Mouse (Mus musculus): ENCODE results near the gene Aars. TPM values are rescaled to one million over a fixed set of nuclear protein-coding genes. Genes with fewer than 3 reads are reported as not detected.
A peak's percentile ranks its signal among the peaks of the same experiment; 100 is the strongest.
"Not testable (repeated sequence)": the region's sequence is repeated elsewhere in the genome, so short reads cannot be mapped to it uniquely, and the experiment has no call there.

Aars gene
- total and polyA plus RNA-seq, 3 experiments = 19.4 to 38.1 (median 31.9) TPM

GRCm38 (mm10) chr8:111093865-111094718, 61.1 kb downstream of the Aars start, which contains the start of gene Pdpr:
Pdpr (plus strand) TSS chr8:111094630.
- Histone ChIP-seq H3K9ac (ENCODE audit: low read depth, low read length) (peak within 1 kb of the TSS; percentile 91), H3K4me1 (ENCODE audit: control insufficient read depth, insufficient read depth, low read length) (peaks cover 5% of the 10 kb centered on the region), H3K36me3 (ENCODE audit: control insufficient read depth, insufficient read depth, low read length) (peaks cover 5% of the 10 kb centered on the region; the same call in 1 of the 2 replicates), H3K27me3 (ENCODE audit: control insufficient read depth, insufficient read depth, low read length) (no peaks in the 10 kb centered on the region), H3K79me2 (replicated peaks; ENCODE audit: control insufficient read depth, insufficient read depth, low read length) (no peaks in the 10 kb centered on the region; the same call in none of the 2 replicates), H3K27ac (peak within 1 kb of the TSS; percentile 97), H3K4me3 (peak within 1 kb of the TSS; percentile 92)
- TF ChIP-seq CTCF (IDR thresholded peaks at IDR 0.05) = no peak
- peak; percentile 75 for TF ChIP-seq POLR2A (IDR thresholded peaks at IDR 0.05; ENCODE audit: insufficient read depth, low read depth, low read length)
- TF ChIP-seq EP300 (IDR thresholded peaks at IDR 0.05; ENCODE audit: insufficient read depth, low read depth, low read length) = no peak
- 6% methylated on average over 66 of the region's 72 CpGs for WGBS
- intact Hi-C loops (cut with DNase I) = loop anchor here (2.0 kb wide), 1 partner anchor 37 kb away; the partner anchor contains the start of gene Exosc6
- peak; percentile 95 to 96 for DNase-seq

GRCm38 (mm10) chr8:111094719-111095302, 61.9 kb downstream of the Aars start:
- peak overlapping the region; percentile 97 for H3K27ac ChIP-seq
- WGBS = under 1% methylated on average over 53 of the region's 69 CpGs
- intact Hi-C loops (cut with DNase I) = loop anchor here (1.0 kb wide), 1 partner anchor 47 kb away; no protein-coding TSS in a partner anchor

More at GRCm38 (mm10) chr8:111094719-111095302, 61.9 kb downstream of the Aars start:
- peak overlapping the region; percentile 92 for H3K4me3 ChIP-seq
- not testable (repeated sequence) for H3K4me1 ChIP-seq (ENCODE audit: control insufficient read depth, insufficient read depth, low read length); H3K36me3 ChIP-seq (ENCODE audit: control insufficient read depth, insufficient read depth, low read length); H3K27me3 ChIP-seq (ENCODE audit: control insufficient read depth, insufficient read depth, low read length); H3K79me2 ChIP-seq (replicated peaks; ENCODE audit: control insufficient read depth, insufficient read depth, low read length); DNase-seq
- peak overlapping the region; percentile 91 for H3K9ac ChIP-seq (ENCODE audit: low read depth, low read length)

Small RNA genes within 50 kb of the gene (microRNA-seq; reads per million reads assigned to microRNA genes)
- gene Gm24103 = 0 reads per million in 2 experiments
- gene Mir3473d = 0 to 0.77 reads per million in 2 experiments

Other genes starting within 250 kb of the Aars start
- 1 to 10 TPM; 3.3 to 5.3 TPM for gene Il34, start 227.2 kb upstream of the Aars start, total RNA-seq (2021)
- gene Il34, start 227.2 kb upstream of the Aars start, polyA plus RNA-seq (2012; rRNA removed) = 7.2 and 15.3 TPM in 2 replicates
- gene Cog4, start 186.5 kb upstream of the Aars start, total RNA-seq (2021) = 10 to 100 TPM; 66.2 to 74.1 TPM
- gene Cog4, start 186.5 kb upstream of the Aars start, polyA plus RNA-seq (2012; rRNA removed) = 34.8 and 51.5 TPM in 2 replicates
- 10 to 100 TPM; 38.3 to 39.7 TPM for gene Sf3b3, start 186.4 kb upstream of the Aars start, total RNA-seq (2021)
- 19.2 and 34.3 TPM in 2 replicates for gene Sf3b3, start 186.4 kb upstream of the Aars start, polyA plus RNA-seq (2012; rRNA removed)
- 1 to 10 TPM; 4.5 to 4.6 TPM for gene Fuk, start 130.7 kb upstream of the Aars start, total RNA-seq (2021)
- 6.2 and 8.8 TPM in 2 replicates for gene Fuk, start 130.7 kb upstream of the Aars start, polyA plus RNA-seq (2012; rRNA removed)
- gene St3gal2, start 113.2 kb upstream of the Aars start, total RNA-seq (2021) = 10 to 100 TPM; 20.2 to 22.0 TPM
- 25.9 and 34.8 TPM in 2 replicates for gene St3gal2, start 113.2 kb upstream of the Aars start, polyA plus RNA-seq (2012; rRNA removed)
- 10 to 100 TPM; 31.7 to 34.8 TPM for gene Ddx19a, start 35.3 kb upstream of the Aars start, total RNA-seq (2021)
- gene Ddx19a, start 35.3 kb upstream of the Aars start, polyA plus RNA-seq (2012; rRNA removed) = 18.0 and 29.5 TPM in 2 replicates
- gene Ddx19b, start 1.4 kb upstream of the Aars start, total RNA-seq (2021) = 10 to 100 TPM; 10.3 TPM
- 3.2 and 6.2 TPM in 2 replicates for gene Ddx19b, start 1.4 kb upstream of the Aars start, polyA plus RNA-seq (2012; rRNA removed)
- gene Exosc6, start 23.2 kb downstream of the Aars start, total RNA-seq (2021) = not detected
- not detected in 2 replicates for gene Exosc6, start 23.2 kb downstream of the Aars start, polyA plus RNA-seq (2012; rRNA removed)
- 1 to 10 TPM; 1.1 to 1.3 TPM for gene Clec18a, start 59.3 kb downstream of the Aars start, total RNA-seq (2021)
- gene Clec18a, start 59.3 kb downstream of the Aars start, polyA plus RNA-seq (2012; rRNA removed) = 1.1 and 1.6 TPM in 2 replicates
- 100 to 1,000 TPM in 1 of 2 experiments, 10 to 100 TPM in 1; 88.3 to 114 TPM for gene Pdpr, start 61.5 kb downstream of the Aars start, total RNA-seq (2021)
- 28.5 and 55.3 TPM in 2 replicates for gene Pdpr, start 61.5 kb downstream of the Aars start, polyA plus RNA-seq (2012; rRNA removed)
- 10 to 100 TPM; 85.0 to 98.0 TPM for gene Glg1, start 226.1 kb downstream of the Aars start, total RNA-seq (2021)
- 40.1 and 69.1 TPM in 2 replicates for gene Glg1, start 226.1 kb downstream of the Aars start, polyA plus RNA-seq (2012; rRNA removed)

All from heart, adult 2 months (tissue).